9 mouse cellular contexts compared by ENCODE assay signal in genomic region chr13:99124894-99125570, GRCm38 (mm10). TPM values are rescaled to one million over a fixed set of nuclear protein-coding genes. Genes with fewer than 3 reads are reported as not detected.
DNase-seq lines count a peak whose midpoint lies in the region; ATAC-seq lines count a peak whose summit lies in the region.
"Had no signal": no experiment of that assay in that cellular context is flagged by ENCODE, and none has a peak within 500 bp of the region (broad histone marks: within the 10 kb centered on the region; RNA-seq: fewer than 3 reads in every experiment).

No protein-coding gene starts in this region.

- no peaks in the 10 kb centered on the region for H3K9me3 ChIP-seq in hindbrain, embryonic 10.5 days
- H3K9me3 ChIP-seq in hindbrain, embryonic 14.5 days (ENCODE audit: control insufficient read depth, low read length): no peaks in the 10 kb centered on the region
- H3K9me3 ChIP-seq in intestine, embryonic 16.5 days (ENCODE audit: control insufficient read depth, low read length): no peaks in the 10 kb centered on the region
- H3K9me3 ChIP-seq: G1E had no signal

- H3K9ac ChIP-seq in hindbrain, embryonic 14.5 days: no peak overlapping the region
- no peak overlapping the region for H3K9ac ChIP-seq in intestine, embryonic 16.5 days (ENCODE audit: low read depth, low read length)

- 69% methylated on average over 10 of the region's 10 CpGs for WGBS in hindbrain, embryonic 10.5 days
- WGBS in hindbrain, embryonic 14.5 days: 75% methylated on average over 10 of the region's 10 CpGs
- WGBS in intestine, embryonic 16.5 days: 55% methylated on average over 10 of the region's 10 CpGs

- no peak for ATAC-seq in hindbrain, embryonic 14.5 days (ENCODE audit: low FRiP score)
- peak; percentile 53; the same call in 1 of the 2 replicates for ATAC-seq in intestine, embryonic 16.5 days
- ATAC-seq in megakaryocyte, adult 5-6 weeks (ENCODE audit: poor library complexity, severe bottlenecking): no peak

- no peak overlapping the region for H3K27ac ChIP-seq in hindbrain, embryonic 10.5 days
- no peak overlapping the region for H3K27ac ChIP-seq in hindbrain, embryonic 14.5 days
- peak overlapping the region; percentile 1; the same call in 1 of the 2 replicates for H3K27ac ChIP-seq in intestine, embryonic 16.5 days (ENCODE audit: low read length)

- H3K27me3 ChIP-seq in hindbrain, embryonic 10.5 days (ENCODE audit: insufficient read depth, poor library complexity, severe bottlenecking): no peaks in the 10 kb centered on the region
- no peaks in the 10 kb centered on the region for H3K27me3 ChIP-seq in hindbrain, embryonic 14.5 days (ENCODE audit: control insufficient read depth, insufficient read depth, low read length)
- H3K27me3 ChIP-seq in intestine, embryonic 16.5 days (replicated peaks; ENCODE audit: control insufficient read depth, insufficient read depth, low read length): no peaks in the 10 kb centered on the region

- no peaks in the 10 kb centered on the region for H3K36me3 ChIP-seq in hindbrain, embryonic 10.5 days
- H3K36me3 ChIP-seq in hindbrain, embryonic 14.5 days (replicated peaks; ENCODE audit: control insufficient read depth, insufficient read depth): no peaks in the 10 kb centered on the region
- H3K36me3 ChIP-seq in intestine, embryonic 16.5 days (ENCODE audit: control insufficient read depth, insufficient read depth, low read length): no peaks in the 10 kb centered on the region
- H3K36me3 ChIP-seq: G1E had no signal

- peaks cover 17% of the 10 kb centered on the region for H3K4me1 ChIP-seq in hindbrain, embryonic 10.5 days (replicated peaks)
- H3K4me1 ChIP-seq in hindbrain, embryonic 14.5 days (replicated peaks; ENCODE audit: control insufficient read depth, insufficient read depth, low read length): no peaks in the 10 kb centered on the region
- H3K4me1 ChIP-seq in intestine, embryonic 16.5 days (ENCODE audit: control insufficient read depth, insufficient read depth, low read length): peaks cover 6% of the 10 kb centered on the region; the same call in 1 of the 2 replicates

- no peak overlapping the region for H3K4me3 ChIP-seq in hindbrain, embryonic 10.5 days
- H3K4me3 ChIP-seq in hindbrain, embryonic 14.5 days (replicated peaks; ENCODE audit: low read length): no peak overlapping the region
- H3K4me3 ChIP-seq in intestine, embryonic 16.5 days (ENCODE audit: low read length): no peak overlapping the region

- no peak overlapping the region for H3K4me2 ChIP-seq in hindbrain, embryonic 14.5 days (replicated peaks)
- no peak overlapping the region for H3K4me2 ChIP-seq in intestine, embryonic 16.5 days (ENCODE audit: low read depth, low read length)

- DNase-seq in hindbrain, embryonic 10.5 days (ENCODE audit: low spot score): peak; percentile 8
- no peak for DNase-seq in hindbrain, embryonic 14.5 days (ENCODE audit: low spot score)
- DNase-seq in brain, adult 2 months (ENCODE audit: low read depth, low spot score): peak; percentile 26
- peak; percentile 86 for DNase-seq in lung, postnatal 36 days
- DNase-seq in frontal cortex, postnatal 10 days (ENCODE audit: low spot score in 2 of 2): no peak
- DNase-seq in natural killer cell, adult 2 months (ENCODE audit: low spot score in 2 of 2): no peak

RNA-seq across cellular contexts. Expression of gene Zfp366, which starts 59.6 kb away (rescaled TPM):
- 0.43 and 0.45 TPM in 2 replicates for polyA plus RNA-seq in hindbrain, embryonic 10.5 days (2016; fragmentation: Nextera tagmentation; extraction: Ambion mirVana)
- 0.78 and 1.3 TPM in 2 replicates for polyA plus RNA-seq in hindbrain, embryonic 14.5 days (2014; fragmentation: Nextera tagmentation; extraction: Ambion mirVana)
- 0.50 and 0.53 TPM in 2 replicates for polyA plus RNA-seq in intestine, embryonic 16.5 days (2015; fragmentation: Nextera tagmentation; extraction: Ambion mirVana)
- 0.21 and 0.69 TPM in 2 replicates for total RNA-seq in megakaryocyte, adult 5-6 weeks (2015)
- 0.04 and 0.08 TPM in 2 replicates for total RNA-seq in megakaryocyte, adult 5-6 weeks (2017)
- polyA plus RNA-seq: G1E had no signal

Comparison
In these comparisons a context has a peak if more than half of its experiments do, and no peak if none do; other contexts are left out.
1. DNase-seq: peak in hindbrain, embryonic 10.5 days (single experiment), brain, adult 2 months (single experiment) and lung, postnatal 36 days (single experiment); none in hindbrain, embryonic 14.5 days (single experiment), frontal cortex, postnatal 10 days (0 of 2) and natural killer cell, adult 2 months (0 of 2).